Mouse (Mus musculus) bone marrow macrophage, adult 2 months (primary cell): ENCODE data around the gene Gm7298.
"Not testable (repeated sequence)": the region's sequence is repeated elsewhere in the genome, so short reads cannot be mapped to it uniquely, and the experiment has no call there.

Source experiments
- CTCF ChIP-seq: IDR thresholded peaks from 2 replicates; pipeline ENCODE4 v1.5.1; 2012; ENCODE audit warnings: low read depth, mild to moderate bottlenecking, low read length, moderate library complexity
- POLR2A ChIP-seq: IDR thresholded peaks from 2 replicates; pipeline ENCODE4 v1.6.1; 2012; ENCODE audit warnings: mild to moderate bottlenecking, low read depth, low read length, borderline replicate concordance

DNA sequence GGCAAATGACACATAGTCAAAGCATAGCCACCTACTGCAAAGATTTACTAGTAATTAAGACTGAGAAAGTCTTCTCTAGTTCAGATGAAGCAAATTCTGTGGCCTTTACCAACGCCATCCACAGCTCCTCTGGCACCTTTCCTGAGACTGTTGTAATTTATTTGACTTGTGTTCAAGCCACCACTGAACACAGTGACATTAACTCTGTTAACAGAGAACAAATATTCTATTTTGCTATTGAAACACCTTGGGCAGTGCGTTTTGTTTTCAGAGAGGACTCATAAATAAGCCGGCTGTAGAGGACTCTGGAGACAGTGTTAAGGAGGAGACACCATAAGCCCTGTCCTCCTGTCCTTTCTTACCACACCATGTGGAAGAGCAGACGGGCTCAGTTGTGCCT lies 105.5 kb downstream of the Gm7298 start, which contains the start of gene Mug1:
- not testable (repeated sequence) for TF ChIP-seq CTCF, POLR2A
